In genomic region chr2:32536634-32537359, GRCm38 (mm10) we compare ENCODE assay signal across 8 mouse cellular contexts. TPM values are rescaled to one million over a fixed set of nuclear protein-coding genes. Genes with fewer than 3 reads are reported as not detected.
DNase-seq lines count a peak whose midpoint lies in the region; ATAC-seq and TF ChIP-seq lines count a peak whose summit lies in the region.

No protein-coding gene starts in this region.

- peak overlapping the region; percentile 62 for H3K4me3 ChIP-seq in embryonic facial prominence, embryonic 15.5 days (replicated peaks)
- peak overlapping the region; percentile 62 to 80 for H3K4me3 ChIP-seq in heart, embryonic 14.5 days (ENCODE audit: control insufficient read depth in 1 of 2, insufficient read depth in 1 of 2, low read depth in 1 of 2, low read length in 2 of 2)
- H3K4me3 ChIP-seq in kidney, postnatal 0 days (replicated peaks; ENCODE audit: low read depth, low read length), result peak overlapping the region; percentile 80
- peak overlapping the region; percentile 66 to 72 for H3K4me3 ChIP-seq in liver, embryonic 14.5 days (ENCODE audit: insufficient read depth in 1 of 2, low read depth in 2 of 2, low read length in 2 of 2)
- peak overlapping the region; percentile 86 for H3K4me3 ChIP-seq in neural tube, embryonic 11.5 days (ENCODE audit: low read depth, low read length)

- no peak for TF ChIP-seq EP300 in liver, embryonic 14.5 days (IDR thresholded peaks at IDR 0.05; ENCODE audit: low read depth)

- no peaks in the 10 kb centered on the region for H3K36me3 ChIP-seq in embryonic facial prominence, embryonic 15.5 days
- H3K36me3 ChIP-seq in heart, embryonic 14.5 days (ENCODE audit: control insufficient read depth, insufficient read depth, low read length), result no peaks in the 10 kb centered on the region
- H3K36me3 ChIP-seq in kidney, postnatal 0 days (ENCODE audit: insufficient read depth, low read length), result 0 out of 2 replicates have a peak, but pooled peaks cover 2% of the 10 kb centered on the region
- H3K36me3 ChIP-seq in liver, embryonic 14.5 days (replicated peaks; ENCODE audit: control insufficient read depth, insufficient read depth, low read depth), result no peaks in the 10 kb centered on the region
- no peaks in the 10 kb centered on the region for H3K36me3 ChIP-seq in neural tube, embryonic 11.5 days (ENCODE audit: control insufficient read depth, insufficient read depth, low read length)

- ATAC-seq in embryonic facial prominence, embryonic 15.5 days (ENCODE audit: insufficient number of reproducible peaks, low FRiP score, low TSS enrichment, low read depth), result no peak
- ATAC-seq in heart, embryonic 14.5 days (ENCODE audit: insufficient number of reproducible peaks, insufficient read depth, low FRiP score, low read depth), result no peak
- no peak for ATAC-seq in kidney, postnatal 0 days (replicated peaks; ENCODE audit: low FRiP score, low read depth)
- no peak for ATAC-seq in liver, embryonic 14.5 days (ENCODE audit: insufficient read depth)
- no peak; the same call in 1 of the 2 replicates for ATAC-seq in neural tube, embryonic 11.5 days (ENCODE audit: insufficient read depth, low FRiP score, low TSS enrichment)

- no peaks in the 10 kb centered on the region for H3K27me3 ChIP-seq in embryonic facial prominence, embryonic 15.5 days
- no peaks in the 10 kb centered on the region for H3K27me3 ChIP-seq in heart, embryonic 14.5 days (ENCODE audit: control insufficient read depth, insufficient read depth, low read length)
- H3K27me3 ChIP-seq in kidney, postnatal 0 days (ENCODE audit: insufficient read depth, low read length), result no peaks in the 10 kb centered on the region
- peaks cover 36% of the 10 kb centered on the region for H3K27me3 ChIP-seq in liver, embryonic 14.5 days (ENCODE audit: control insufficient read depth, insufficient read depth, low read length)
- H3K27me3 ChIP-seq in neural tube, embryonic 11.5 days (ENCODE audit: control insufficient read depth, insufficient read depth, low read length), result no peaks in the 10 kb centered on the region

- H3K4me1 ChIP-seq in embryonic facial prominence, embryonic 15.5 days, result peaks cover 72% of the 10 kb centered on the region
- H3K4me1 ChIP-seq in heart, embryonic 14.5 days (ENCODE audit: control insufficient read depth in 2 of 2, insufficient read depth in 2 of 2, low read length in 2 of 2), result peaks cover 36 to 52% of the 10 kb centered on the region in 2 experiments
- peaks cover 26% of the 10 kb centered on the region for H3K4me1 ChIP-seq in kidney, postnatal 0 days (replicated peaks; ENCODE audit: insufficient read depth, low read length)
- peaks cover 0 to 11% of the 10 kb centered on the region in 2 experiments; a peak in 3 of 4 replicates for H3K4me1 ChIP-seq in liver, embryonic 14.5 days (replicated peaks; ENCODE audit: control insufficient read depth in 2 of 2, insufficient read depth in 2 of 2, low read length in 1 of 2)
- H3K4me1 ChIP-seq in neural tube, embryonic 11.5 days (ENCODE audit: control insufficient read depth, insufficient read depth, low read length), result peaks cover 50% of the 10 kb centered on the region

- TF ChIP-seq CTCF in kidney, postnatal 0 days (IDR thresholded peaks at IDR 0.05; ENCODE audit: low read depth), result peak; percentile 48
- TF ChIP-seq CTCF in liver, embryonic 14.5 days (IDR thresholded peaks at IDR 0.05; ENCODE audit: low read depth), result 0 out of 2 replicates have a peak, but pooled peaks have one; percentile 7

- peak overlapping the region; percentile 62 for H3K9ac ChIP-seq in embryonic facial prominence, embryonic 15.5 days
- H3K9ac ChIP-seq in heart, embryonic 14.5 days (ENCODE audit: low read length), result peak overlapping the region; percentile 87
- H3K9ac ChIP-seq in kidney, postnatal 0 days (ENCODE audit: low read depth, low read length), result peak overlapping the region; percentile 94
- no peak overlapping the region for H3K9ac ChIP-seq in liver, embryonic 14.5 days (replicated peaks)
- H3K9ac ChIP-seq in neural tube, embryonic 11.5 days (ENCODE audit: low read length), result peak overlapping the region; percentile 86

- 8% methylated on average over 11 of the region's 11 CpGs for WGBS in embryonic facial prominence, embryonic 15.5 days
- 7% methylated on average over 11 of the region's 11 CpGs for WGBS in heart, embryonic 14.5 days
- WGBS in kidney, postnatal 0 days, result 8% methylated on average over 11 of the region's 11 CpGs
- 5% methylated on average over 11 of the region's 11 CpGs for WGBS in liver, embryonic 14.5 days (ENCODE audit: insufficient replicate concordance)
- WGBS in neural tube, embryonic 11.5 days, result 8% methylated on average over 11 of the region's 11 CpGs

- H3K9me3 ChIP-seq in embryonic facial prominence, embryonic 15.5 days (replicated peaks), result no peaks in the 10 kb centered on the region
- no peaks in the 10 kb centered on the region for H3K9me3 ChIP-seq in heart, embryonic 14.5 days (ENCODE audit: control insufficient read depth, low read length)
- no peaks in the 10 kb centered on the region for H3K9me3 ChIP-seq in kidney, postnatal 0 days (replicated peaks; ENCODE audit: low read length)
- H3K9me3 ChIP-seq in liver, embryonic 14.5 days (ENCODE audit: control insufficient read depth, low read length), result no peaks in the 10 kb centered on the region
- no peaks in the 10 kb centered on the region for H3K9me3 ChIP-seq in neural tube, embryonic 11.5 days (ENCODE audit: control insufficient read depth, low read length)

- peak; percentile 49 for DNase-seq in urinary bladder, postnatal 14 days (ENCODE audit: low spot score)
- no peak for DNase-seq in urinary bladder, adult 2 months (ENCODE audit: low spot score)
- peak; percentile 60 for DNase-seq in kidney, postnatal 0 days (ENCODE audit: low spot score)
- DNase-seq in liver, embryonic 14.5 days (ENCODE audit: low read depth in 3 of 3, low spot score in 3 of 3), result peak in 1 of 3 experiments; percentile 23
- peak; percentile 64 for DNase-seq in neural tube, embryonic 11.5 days (ENCODE audit: low spot score)
- peak; percentile 68 for DNase-seq in testis, postnatal 10 days (ENCODE audit: low spot score)

- H3K27ac ChIP-seq in embryonic facial prominence, embryonic 15.5 days (replicated peaks), result peak overlapping the region; percentile 95
- H3K27ac ChIP-seq in heart, embryonic 14.5 days (replicated peaks in 1 of 2; ENCODE audit: control insufficient read depth in 1 of 2, insufficient read depth in 1 of 2, low read depth in 2 of 2, low read length in 2 of 2), result peak overlapping the region; percentile 84 to 88
- H3K27ac ChIP-seq in kidney, postnatal 0 days, result peak overlapping the region; percentile 98
- 0 out of 2 replicates have a peak overlapping the region, but pooled peaks have one; percentile 6 for H3K27ac ChIP-seq in liver, embryonic 14.5 days
- 0 out of 2 replicates have a peak overlapping the region, but pooled peaks have one; percentile 27 for H3K27ac ChIP-seq in neural tube, embryonic 11.5 days (ENCODE audit: low read depth, low read length)

- peak overlapping the region; percentile 74 for H3K4me2 ChIP-seq in embryonic facial prominence, embryonic 15.5 days (replicated peaks)
- peak overlapping the region; percentile 80 for H3K4me2 ChIP-seq in heart, embryonic 14.5 days (ENCODE audit: low read length)
- H3K4me2 ChIP-seq in kidney, postnatal 0 days (ENCODE audit: low read length), result peak overlapping the region; percentile 86
- H3K4me2 ChIP-seq in liver, embryonic 14.5 days (ENCODE audit: low read depth), result peak overlapping the region; percentile 96
- peak overlapping the region; percentile 84 for H3K4me2 ChIP-seq in neural tube, embryonic 11.5 days (ENCODE audit: low read depth)

RNA-seq across cellular contexts. Expression of gene Fam102a, which starts 1.7 kb away (rescaled TPM):
- 17.1 and 25.9 TPM in 2 replicates for polyA plus RNA-seq in urinary bladder, adult 2 months (2012; rRNA removed)
- 19.5 and 21.0 TPM in 2 replicates for polyA plus RNA-seq in embryonic facial prominence, embryonic 15.5 days (2015; fragmentation: Nextera tagmentation; extraction: Ambion mirVana)
- polyA plus RNA-seq in heart, embryonic 14.5 days (2014; fragmentation: Nextera tagmentation; extraction: Ambion mirVana), result 5.8 and 6.3 TPM in 2 replicates
- polyA plus RNA-seq in kidney, postnatal 0 days (2015; fragmentation: Nextera tagmentation; extraction: Ambion mirVana), result 13.9 and 16.9 TPM in 2 replicates
- polyA plus RNA-seq in liver, embryonic 14.5 days (2012; rRNA removed), result 0.88 and 1.0 TPM in 2 replicates
- 0.91 and 1.1 TPM in 2 replicates for polyA plus RNA-seq in liver, embryonic 14.5 days (2014; fragmentation: Nextera tagmentation; extraction: Ambion mirVana)
- polyA plus RNA-seq in neural tube, embryonic 11.5 days (2014; fragmentation: Nextera tagmentation; extraction: Ambion mirVana), result 13.1 and 13.2 TPM in 2 replicates

RNA-seq across cellular contexts. Expression of gene Dpm2, which starts 33.9 kb away (rescaled TPM):
- polyA plus RNA-seq in urinary bladder, adult 2 months (2012; rRNA removed), result 88.5 and 117 TPM in 2 replicates
- polyA plus RNA-seq in embryonic facial prominence, embryonic 15.5 days (2015; fragmentation: Nextera tagmentation; extraction: Ambion mirVana), result 113 and 119 TPM in 2 replicates
- polyA plus RNA-seq in heart, embryonic 14.5 days (2014; fragmentation: Nextera tagmentation; extraction: Ambion mirVana), result 72.9 and 85.0 TPM in 2 replicates
- polyA plus RNA-seq in kidney, postnatal 0 days (2015; fragmentation: Nextera tagmentation; extraction: Ambion mirVana), result 105 and 110 TPM in 2 replicates
- 53.5 and 61.6 TPM in 2 replicates for polyA plus RNA-seq in liver, embryonic 14.5 days (2012; rRNA removed)
- polyA plus RNA-seq in liver, embryonic 14.5 days (2014; fragmentation: Nextera tagmentation; extraction: Ambion mirVana), result 53.6 and 54.6 TPM in 2 replicates
- 110 and 111 TPM in 2 replicates for polyA plus RNA-seq in neural tube, embryonic 11.5 days (2014; fragmentation: Nextera tagmentation; extraction: Ambion mirVana)

RNA-seq across cellular contexts. Expression of gene Pip5kl1, which starts 37.8 kb away (rescaled TPM):
- polyA plus RNA-seq in urinary bladder, adult 2 months (2012; rRNA removed), result 0.08 TPM in 1 of 2 replicates, not detected in the other
- polyA plus RNA-seq in embryonic facial prominence, embryonic 15.5 days (2015; fragmentation: Nextera tagmentation; extraction: Ambion mirVana), result 0.53 and 0.94 TPM in 2 replicates
- 0.19 TPM in 1 of 2 replicates, not detected in the other for polyA plus RNA-seq in heart, embryonic 14.5 days (2014; fragmentation: Nextera tagmentation; extraction: Ambion mirVana)
- 0.42 and 0.61 TPM in 2 replicates for polyA plus RNA-seq in kidney, postnatal 0 days (2015; fragmentation: Nextera tagmentation; extraction: Ambion mirVana)
- 0.11 TPM in 2 replicates for polyA plus RNA-seq in liver, embryonic 14.5 days (2012; rRNA removed)
- polyA plus RNA-seq in liver, embryonic 14.5 days (2014; fragmentation: Nextera tagmentation; extraction: Ambion mirVana), result not detected in 2 replicates
- polyA plus RNA-seq in neural tube, embryonic 11.5 days (2014; fragmentation: Nextera tagmentation; extraction: Ambion mirVana), result 2.6 and 3.6 TPM in 2 replicates

RNA-seq across cellular contexts. Expression of gene 9430097D07Rik, which starts 38.7 kb away (rescaled TPM):
- 0.07 TPM in 1 of 2 replicates, not detected in the other for polyA plus RNA-seq in urinary bladder, adult 2 months (2012; rRNA removed)
- polyA plus RNA-seq in embryonic facial prominence, embryonic 15.5 days (2015; fragmentation: Nextera tagmentation; extraction: Ambion mirVana), result 0.11 and 0.12 TPM in 2 replicates
- polyA plus RNA-seq in heart, embryonic 14.5 days (2014; fragmentation: Nextera tagmentation; extraction: Ambion mirVana), result 0.13 TPM in 1 of 2 replicates, not detected in the other
- 0.08 TPM in 1 of 2 replicates, not detected in the other for polyA plus RNA-seq in kidney, postnatal 0 days (2015; fragmentation: Nextera tagmentation; extraction: Ambion mirVana)
- polyA plus RNA-seq in liver, embryonic 14.5 days (2012; rRNA removed), result not detected in 2 replicates
- 0.06 TPM in 1 of 2 replicates, not detected in the other for polyA plus RNA-seq in liver, embryonic 14.5 days (2014; fragmentation: Nextera tagmentation; extraction: Ambion mirVana)
- 0.25 and 0.58 TPM in 2 replicates for polyA plus RNA-seq in neural tube, embryonic 11.5 days (2014; fragmentation: Nextera tagmentation; extraction: Ambion mirVana)

RNA-seq across cellular contexts. Expression of gene St6galnac4, which starts 50.1 kb away (rescaled TPM):
- 13.3 and 16.1 TPM in 2 replicates for polyA plus RNA-seq in urinary bladder, adult 2 months (2012; rRNA removed)
- 34.8 and 36.5 TPM in 2 replicates for polyA plus RNA-seq in embryonic facial prominence, embryonic 15.5 days (2015; fragmentation: Nextera tagmentation; extraction: Ambion mirVana)
- 33.4 and 35.7 TPM in 2 replicates for polyA plus RNA-seq in heart, embryonic 14.5 days (2014; fragmentation: Nextera tagmentation; extraction: Ambion mirVana)
- polyA plus RNA-seq in kidney, postnatal 0 days (2015; fragmentation: Nextera tagmentation; extraction: Ambion mirVana), result 15.8 and 18.1 TPM in 2 replicates
- polyA plus RNA-seq in liver, embryonic 14.5 days (2012; rRNA removed), result 5.4 and 5.6 TPM in 2 replicates
- polyA plus RNA-seq in liver, embryonic 14.5 days (2014; fragmentation: Nextera tagmentation; extraction: Ambion mirVana), result 6.2 and 6.8 TPM in 2 replicates
- 20.9 and 21.8 TPM in 2 replicates for polyA plus RNA-seq in neural tube, embryonic 11.5 days (2014; fragmentation: Nextera tagmentation; extraction: Ambion mirVana)

Comparison
In these comparisons a context has a peak if more than half of its experiments do, and no peak if none do; other contexts are left out.
1. H3K27ac ChIP-seq: peak in every context shown above with its lines; median percentile 98 in kidney, postnatal 0 days; 95 in embryonic facial prominence, embryonic 15.5 days; 86 in heart, embryonic 14.5 days; 27 in neural tube, embryonic 11.5 days; 6 in liver, embryonic 14.5 days.